Mouse (Mus musculus) frontal cortex, postnatal 10 days (tissue): ENCODE measurements around the gene Gm20918.
"Not testable (repeated sequence)": the region's sequence is repeated elsewhere in the genome, so short reads cannot be mapped to it uniquely, and the experiment has no call there.

Experiments
- DNase-seq, 2 experiments: peaks; one replicate each; pipeline ENCODE4 v3.0.0; 2022; ENCODE audit warnings: low spot score in 2 of 2, mixed read lengths in 1 of 2

The Gm20918 gene

GRCm38 (mm10) chrY:5043637-5044036, at the start of gene Gm20918:
Gene Gm20918 (plus strand): TSS chrY:5043937.
- not testable (repeated sequence) for DNase-seq
